Mouse (Mus musculus) gastrocnemius, adult 2 months (tissue): ENCODE data around the gene Kalrn. TPM values are rescaled to one million over a fixed set of nuclear protein-coding genes. Genes with fewer than 3 reads are reported as not detected.

Experiments used
- DNase-seq: peaks from one replicate; pipeline ENCODE4 v3.0.0; 2022
- H3K27ac ChIP-seq: fragments of 200-600 bp; 2 replicates; pipeline ENCODE4 v1.8.1; 2022; ENCODE audit warnings: mild to moderate bottlenecking
- H3K4me3 ChIP-seq: fragments of 200-600 bp; 2 replicates; pipeline ENCODE4 v1.8.1; 2022; ENCODE audit warnings: mild to moderate bottlenecking, moderate library complexity
- CTCF ChIP-seq: fragments of 200-600 bp; IDR thresholded peaks from 2 replicates; pipeline ENCODE4 v1.8.1; 2022; ENCODE audit warnings: antibody characterized with exemption, mild to moderate bottlenecking, moderate library complexity
- intact Hi-C: fragments of 180-260 bp; cut with DNase I; formaldehyde crosslinking; loops from one replicate; pipeline ENCODE4 v1.15.1; 2025
- total RNA-seq, 2 experiments: library from RNA; stranded (reverse); gene quantifications; 2 replicates each; pipeline ENCODE4 v1.2.3; 2021

The Kalrn gene
- total RNA-seq, 2 experiments from 2014 or later: 21.8 to 28.3 TPM

DNA sequence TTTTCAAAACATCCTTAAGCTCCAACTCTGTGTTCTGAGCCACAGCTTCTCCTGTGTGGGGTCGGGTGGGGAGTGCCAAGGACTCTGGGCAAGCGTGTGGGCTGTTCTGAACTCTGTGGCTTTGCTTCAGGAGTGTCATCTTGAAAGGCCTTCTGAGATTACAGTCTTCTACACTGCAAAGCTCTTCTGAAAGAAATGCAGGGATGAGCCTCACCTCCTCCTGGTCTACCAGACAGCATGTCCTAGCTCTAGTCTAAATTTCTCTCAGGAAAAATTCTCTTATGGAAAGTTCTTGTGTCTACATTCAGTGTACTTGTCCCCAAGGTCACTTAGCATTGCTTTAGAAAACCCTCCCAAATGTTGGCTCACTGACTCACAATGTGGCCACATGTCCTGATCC is 438.3 kb downstream of the Kalrn start:
- intact Hi-C loops: no loop called here
- Histone ChIP-seq H3K27ac (no peak overlapping the region), H3K4me3 (no peak overlapping the region)
- no peak for TF ChIP-seq CTCF
- no peak for DNase-seq

DNA sequence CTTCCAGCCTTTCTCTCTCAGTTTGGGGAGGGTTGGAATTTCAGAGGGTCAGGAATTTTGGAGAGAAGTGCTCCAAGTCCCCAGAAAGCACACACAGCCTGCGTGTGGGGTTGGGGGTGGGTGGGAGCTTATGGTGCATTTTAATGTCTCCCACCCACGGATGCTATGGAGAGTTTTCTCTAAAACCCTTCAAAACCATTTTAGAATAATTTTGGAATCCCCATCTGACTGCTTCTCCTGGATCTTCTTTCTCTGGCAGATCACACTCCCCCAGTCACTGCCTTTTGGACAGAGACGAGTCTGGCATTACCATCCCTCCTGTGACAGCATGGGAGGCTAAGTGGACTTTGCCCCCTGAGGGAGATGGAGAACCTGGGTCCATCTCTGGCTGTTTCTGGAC is 438.7 kb downstream of the Kalrn start:
- Histone ChIP-seq H3K4me3 (no peak overlapping the region), H3K27ac (no peak overlapping the region)
- no peak for DNase-seq
- intact Hi-C loops: no loop called here
- TF ChIP-seq CTCF: no peak

DNA sequence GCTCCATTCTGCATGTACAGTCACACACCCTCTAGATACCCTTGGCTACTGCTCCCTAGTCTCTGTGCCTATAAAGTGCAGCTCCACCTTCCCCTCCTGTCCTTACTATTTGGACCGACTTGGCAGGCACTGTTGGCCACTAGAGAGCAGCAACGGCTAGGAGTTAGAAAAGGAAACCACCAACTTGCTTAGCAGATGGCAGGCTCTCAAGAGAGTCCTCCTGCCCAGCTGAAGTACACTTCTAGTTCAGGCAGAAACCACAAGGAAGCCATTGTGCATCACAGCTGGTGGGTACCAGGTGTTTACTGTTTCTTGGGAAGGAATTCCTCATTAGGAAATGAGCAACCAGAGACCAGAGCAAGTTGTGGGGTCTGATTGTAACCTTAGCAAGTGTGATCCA is 447.7 kb downstream of the Kalrn start:
- peak; percentile 82 for DNase-seq
- intact Hi-C loops: loop anchor here (10.0 kb wide), 1 partner anchor 569 kb away; the partner anchor contains the start of gene Ccdc14
- H3K27ac ChIP-seq: peak overlapping the region; percentile 24
- peak; percentile 80 for TF ChIP-seq CTCF
- peak overlapping the region; percentile 54 for H3K4me3 ChIP-seq

DNA sequence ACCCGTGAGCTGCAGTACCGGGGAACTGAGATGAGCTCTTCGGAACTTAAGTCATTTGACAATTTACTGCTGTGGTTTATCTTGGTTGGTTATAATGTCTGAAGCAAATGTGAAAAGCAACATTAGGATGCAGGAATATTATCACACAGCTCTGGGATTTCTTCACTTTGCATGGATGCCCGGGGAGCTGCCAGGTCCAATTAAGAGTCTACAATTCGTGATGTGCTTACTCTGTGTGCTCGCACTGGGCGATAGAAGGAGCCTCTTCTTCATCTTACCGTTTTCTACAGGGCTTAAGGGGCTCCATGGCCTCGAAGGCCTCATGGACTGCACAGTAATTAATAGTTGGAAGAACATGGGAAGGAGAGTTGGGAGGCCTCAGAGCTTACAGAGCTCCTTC is 450.8 kb downstream of the Kalrn start:
- no peak for TF ChIP-seq CTCF
- no peak overlapping the region for H3K27ac ChIP-seq
- intact Hi-C loops: loop anchor here (10.0 kb wide), 1 partner anchor 572 kb away; the partner anchor contains the start of gene Ccdc14
- no peak for DNase-seq
- H3K4me3 ChIP-seq: no peak overlapping the region

DNA sequence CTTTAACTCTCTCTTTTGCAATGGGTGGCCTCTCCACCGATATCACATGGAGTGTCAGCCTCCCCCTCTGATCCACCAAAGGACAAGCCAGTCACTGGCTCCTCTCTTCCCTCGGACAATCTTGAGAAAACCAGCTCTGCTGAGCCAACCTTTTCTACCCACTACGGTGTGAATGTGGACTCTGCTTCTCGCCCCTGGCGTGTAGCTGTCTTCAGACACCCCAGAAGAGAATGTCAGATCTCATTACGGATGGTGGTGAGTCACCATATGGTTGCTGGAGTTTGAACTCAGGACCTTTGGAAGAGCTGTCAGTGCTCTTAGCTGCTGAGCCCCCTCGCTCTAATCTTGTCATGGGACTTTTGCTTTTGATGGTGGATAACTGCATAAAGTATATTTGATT is 452.0 kb downstream of the Kalrn start:
- DNase-seq: no peak
- Histone ChIP-seq H3K27ac (no peak overlapping the region), H3K4me3 (no peak overlapping the region)
- intact Hi-C loops: loop anchor here (10.0 kb wide), 1 partner anchor 574 kb away; the partner anchor contains the start of gene Ccdc14
- no peak for TF ChIP-seq CTCF

DNA sequence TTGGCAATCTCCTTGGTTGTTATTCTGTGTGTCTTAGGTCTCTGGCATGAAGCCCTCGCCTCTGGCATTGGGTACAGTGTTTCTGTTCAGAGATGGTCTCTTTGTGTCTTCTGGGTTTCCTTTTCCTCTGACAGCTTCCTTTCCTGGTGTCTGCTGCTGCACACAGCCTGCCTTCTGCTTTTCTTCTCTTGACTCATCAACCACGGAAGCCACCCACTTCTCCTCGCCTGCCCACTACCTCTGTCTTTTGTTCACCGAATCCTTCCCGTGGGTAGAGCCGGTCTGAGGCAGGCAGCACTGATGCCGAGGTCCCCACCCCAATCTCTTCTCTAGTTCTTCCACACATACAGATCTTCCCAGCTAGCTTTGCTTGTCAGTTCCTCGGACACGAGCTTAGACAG is 452.5 kb downstream of the Kalrn start:
- DNase-seq: no peak
- no peak overlapping the region for H3K27ac ChIP-seq
- no peak overlapping the region for H3K4me3 ChIP-seq
- TF ChIP-seq CTCF: no peak
- intact Hi-C loops: loop anchor here (10.0 kb wide), 1 partner anchor 574 kb away; the partner anchor contains the start of gene Ccdc14

DNA sequence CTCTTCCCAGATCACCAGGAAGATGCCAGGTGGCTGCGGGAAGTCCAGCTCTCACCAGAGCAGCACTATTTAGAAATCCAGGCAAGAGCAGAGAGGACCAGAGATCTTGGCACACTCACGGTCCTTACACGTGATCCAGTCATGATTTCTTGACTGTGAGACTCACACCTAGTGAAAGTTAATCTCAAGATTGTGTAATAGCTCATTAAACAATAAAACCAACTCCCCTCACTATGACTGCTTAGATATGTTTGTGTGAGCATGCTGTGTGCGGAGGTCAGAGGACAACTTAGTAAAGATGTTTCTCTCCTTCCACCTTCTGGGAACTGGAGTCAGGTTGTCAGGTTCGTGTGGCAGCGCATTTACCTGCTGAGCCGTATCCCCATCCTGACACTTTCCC is 453.5 kb downstream of the Kalrn start:
- H3K4me3 ChIP-seq: no peak overlapping the region
- no peak for DNase-seq
- no peak for TF ChIP-seq CTCF
- no peak overlapping the region for H3K27ac ChIP-seq
- intact Hi-C loops: loop anchor here (10.0 kb wide), 1 partner anchor 575 kb away; the partner anchor contains the start of gene Ccdc14

DNA sequence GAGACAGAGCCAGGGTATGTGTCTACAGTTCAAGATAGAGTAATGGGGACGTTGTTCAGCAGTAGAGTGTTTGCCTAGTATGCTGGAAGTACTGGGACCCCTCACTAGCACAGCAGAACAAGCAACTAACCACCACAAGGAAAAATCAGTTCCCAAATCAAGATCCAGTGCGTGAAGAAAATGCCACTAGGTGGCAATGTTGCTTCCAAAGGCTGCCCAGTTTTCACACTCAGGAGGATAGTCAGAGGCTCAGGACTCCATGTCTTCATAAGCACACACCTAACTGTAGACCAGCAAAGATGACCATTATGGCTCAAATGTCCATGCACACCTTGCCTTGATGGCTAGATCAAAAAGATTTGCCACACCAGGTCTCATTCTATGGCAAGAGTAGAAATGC is 454.0 kb downstream of the Kalrn start:
- intact Hi-C loops: no loop called here
- TF ChIP-seq CTCF: peak; percentile 66
- no peak overlapping the region for H3K4me3 ChIP-seq
- no peak for DNase-seq
- H3K27ac ChIP-seq: no peak overlapping the region

DNA sequence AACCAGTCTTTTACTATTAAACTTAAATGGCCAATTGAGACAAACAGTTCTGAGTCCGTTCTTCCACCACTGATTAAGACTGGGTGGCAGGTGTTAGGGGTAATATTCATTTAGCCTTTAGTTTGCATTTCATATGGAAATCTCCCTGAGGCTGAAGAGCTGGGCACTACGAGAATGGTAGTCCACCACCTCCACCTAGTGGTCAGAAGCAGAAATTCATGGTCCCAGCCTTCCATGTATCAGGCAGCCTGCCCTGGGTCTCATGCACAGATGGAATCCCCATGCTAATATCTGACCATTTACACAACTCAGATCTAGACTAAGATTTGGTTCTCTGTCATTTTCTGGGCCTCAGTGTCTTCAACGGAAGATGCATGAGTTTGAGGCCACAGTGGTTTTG is 458.7 kb downstream of the Kalrn start:
- peak; percentile 61 for DNase-seq
- intact Hi-C loops: loop anchor here (1.0 kb wide), 1 partner anchor 115 kb away; no protein-coding TSS in a partner anchor
- no peak overlapping the region for H3K4me3 ChIP-seq
- H3K27ac ChIP-seq: no peak overlapping the region
- TF ChIP-seq CTCF: peak; percentile 89

DNA sequence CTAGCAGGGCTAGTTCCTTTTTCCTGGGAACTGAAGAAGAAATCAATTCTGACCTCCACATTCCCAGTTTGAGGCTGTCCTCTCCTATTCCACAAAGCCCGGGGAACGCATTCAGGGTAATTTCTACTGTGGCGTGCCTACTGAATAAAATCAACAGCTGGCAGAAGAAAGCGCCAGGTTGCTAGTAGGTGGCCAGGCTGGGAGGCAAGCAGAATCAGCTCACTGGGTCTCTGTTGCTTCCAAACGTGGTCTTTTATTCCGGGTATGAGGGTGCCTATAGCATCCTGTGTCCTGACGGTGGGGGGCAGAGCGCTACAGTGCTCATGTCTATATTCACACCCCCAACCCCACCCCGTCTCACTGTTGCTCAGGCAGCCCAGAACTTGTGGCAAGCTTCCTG is 460.2 kb downstream of the Kalrn start:
- no peak overlapping the region for H3K4me3 ChIP-seq
- TF ChIP-seq CTCF: no peak
- no peak overlapping the region for H3K27ac ChIP-seq
- no peak for DNase-seq
- intact Hi-C loops: no loop called here

DNA sequence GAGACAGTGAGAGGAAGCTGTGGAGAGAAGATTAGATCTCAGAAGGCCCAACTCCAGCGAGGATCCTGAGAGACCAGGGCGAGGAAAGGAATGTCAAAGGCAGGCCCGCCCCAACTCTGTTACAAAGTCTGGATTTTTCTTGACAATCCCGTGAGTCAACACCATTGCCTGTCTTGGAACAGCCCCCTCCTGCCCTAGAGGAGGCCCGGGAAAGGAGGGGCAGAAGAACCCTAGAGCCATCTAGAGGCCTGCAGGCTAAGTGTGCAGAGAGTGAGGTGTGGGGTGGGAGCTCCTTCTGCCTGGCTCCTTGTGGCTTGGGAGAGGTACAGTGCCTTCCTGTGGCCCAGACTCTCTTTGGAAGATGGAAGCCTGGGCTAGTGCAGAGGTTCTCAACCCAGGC is 460.8 kb downstream of the Kalrn start:
- TF ChIP-seq CTCF: peak; percentile 69
- H3K4me3 ChIP-seq: no peak overlapping the region
- intact Hi-C loops: no loop called here
- no peak overlapping the region; the same call in 1 of the 2 replicates for H3K27ac ChIP-seq
- peak; percentile 48 for DNase-seq

DNA sequence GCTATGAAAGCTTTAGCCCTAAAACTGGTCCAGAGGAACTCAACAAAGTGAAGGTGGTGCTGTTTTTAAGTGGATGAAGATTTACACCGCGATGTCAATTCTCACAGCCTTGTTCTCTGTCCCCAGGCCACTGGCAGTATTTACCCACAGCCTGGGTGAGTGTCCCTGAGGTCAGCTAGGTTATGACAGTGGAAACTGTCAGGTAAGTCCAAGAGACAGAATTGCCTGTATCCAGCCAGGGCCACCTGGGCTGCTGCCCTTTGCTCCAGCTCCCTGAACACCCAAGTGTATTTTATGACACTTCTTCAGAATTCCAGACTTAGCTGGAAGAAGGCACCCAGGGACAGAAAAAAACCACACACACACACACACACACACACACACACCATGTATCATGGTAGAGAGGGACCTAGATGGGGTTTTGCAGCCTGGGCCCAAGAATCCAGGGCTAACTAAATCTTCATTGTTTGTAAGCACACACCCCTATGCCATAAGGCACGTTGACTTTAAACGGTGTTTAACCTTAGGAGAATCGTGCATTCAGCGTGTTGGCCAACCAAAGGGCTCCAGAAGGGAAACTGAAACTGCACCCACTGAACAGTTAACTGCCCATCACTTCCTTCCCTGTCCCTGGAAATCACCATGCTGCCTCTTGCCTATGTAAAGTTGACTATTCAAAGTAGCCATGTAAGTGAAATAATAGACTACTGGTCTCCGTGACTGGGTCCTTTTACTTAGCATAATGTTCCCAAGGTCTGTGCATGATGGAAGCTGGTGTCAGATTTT is 462.3 kb downstream of the Kalrn start:
- intact Hi-C loops: loop anchor here (2.0 kb wide), 1 partner anchor 280 kb away; no protein-coding TSS in a partner anchor
- TF ChIP-seq CTCF: no peak
- no peak for DNase-seq

DNA sequence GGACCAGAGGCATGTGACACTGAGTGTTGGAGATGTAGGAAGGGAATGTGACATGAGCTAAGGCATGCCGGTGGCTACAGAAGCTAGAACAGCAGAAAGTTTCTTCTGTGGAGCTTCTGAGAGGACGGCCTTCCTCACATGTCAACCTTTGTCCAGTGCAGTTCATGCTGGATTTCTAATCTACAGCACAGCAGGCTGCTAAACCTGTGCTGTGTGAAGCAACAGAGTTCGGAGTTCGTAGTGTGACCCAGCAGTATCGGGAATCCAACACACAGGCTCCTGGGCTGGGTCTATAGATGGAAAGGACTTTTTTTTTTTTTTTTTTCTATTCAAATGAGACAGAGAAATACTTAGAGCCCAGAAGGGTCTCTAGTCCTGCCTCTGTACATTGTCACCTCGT is 468.9 kb downstream of the Kalrn start:
- Histone ChIP-seq H3K4me3 (no peak overlapping the region), H3K27ac (no peak overlapping the region)
- intact Hi-C loops: no loop called here
- TF ChIP-seq CTCF: no peak
- DNase-seq: no peak

More for the DNA sequence above, 462.3 kb downstream of the Kalrn start:
- Histone ChIP-seq H3K27ac (no peak overlapping the region), H3K4me3 (no peak overlapping the region)
